Mouse (Mus musculus) brain, embryonic 14.5 days (tissue): ENCODE data around the gene Gtf3a. TPM values are rescaled to one million over a fixed set of nuclear protein-coding genes. Genes with fewer than 3 reads are reported as not detected.

Experiments used
- DNase-seq: peaks from one replicate; pipeline ENCODE4 v3.0.0-alpha.2; 2011; ENCODE audit warnings: low read depth
- CTCF ChIP-seq: fragments of 200-500 bp; IDR thresholded peaks from 2 replicates; pipeline ENCODE4 v1.5.1; 2012; ENCODE audit warnings: inconsistent platforms, mild to moderate bottlenecking, moderate library complexity, borderline replicate concordance; ENCODE audit not compliant: insufficient read depth, insufficient read length; ENCODE audit errors: extremely low read depth
- POLR2A ChIP-seq: fragments of 200-500 bp; IDR thresholded peaks from 2 replicates; pipeline ENCODE4 v1.6.1; 2012; ENCODE audit warnings: mild to moderate bottlenecking, inconsistent platforms, borderline replicate concordance; ENCODE audit not compliant: poor library complexity, insufficient read depth, insufficient read length, severe bottlenecking; ENCODE audit errors: extremely low read depth
- polyA plus RNA-seq: library from polyadenylated mRNA; depleted of rRNA; stranded (reverse); fragments of >200 nt; gene quantifications from 2 replicates; pipeline ENCODE4 v1.2.3, GENCODE M21; 2012

The Gtf3a gene
- polyA plus RNA-seq, 1 experiment = 79.6 TPM

DNA sequence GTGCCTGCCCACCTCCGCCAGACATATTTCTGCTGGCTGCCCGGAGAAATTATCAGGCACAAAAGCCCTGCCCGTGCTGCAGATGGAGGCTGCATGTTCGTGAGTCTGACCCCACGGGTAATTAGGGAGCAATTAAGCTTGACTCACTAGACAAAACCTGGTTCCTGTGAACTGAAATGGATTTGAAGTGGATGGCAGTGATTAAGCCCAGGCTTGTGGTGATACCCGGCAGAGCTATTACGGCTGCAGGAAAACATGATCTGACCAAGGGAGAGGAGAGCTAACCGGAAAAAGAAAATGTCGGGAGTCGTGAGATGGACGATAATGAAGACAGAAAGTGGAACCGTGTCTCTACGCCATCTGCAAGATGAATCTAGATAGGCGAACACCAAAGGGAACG lies 5.5 kb upstream of the Gtf3a start:
- peak; percentile 32 for DNase-seq
- no peak for TF ChIP-seq POLR2A
- TF ChIP-seq CTCF = no peak

DNA sequence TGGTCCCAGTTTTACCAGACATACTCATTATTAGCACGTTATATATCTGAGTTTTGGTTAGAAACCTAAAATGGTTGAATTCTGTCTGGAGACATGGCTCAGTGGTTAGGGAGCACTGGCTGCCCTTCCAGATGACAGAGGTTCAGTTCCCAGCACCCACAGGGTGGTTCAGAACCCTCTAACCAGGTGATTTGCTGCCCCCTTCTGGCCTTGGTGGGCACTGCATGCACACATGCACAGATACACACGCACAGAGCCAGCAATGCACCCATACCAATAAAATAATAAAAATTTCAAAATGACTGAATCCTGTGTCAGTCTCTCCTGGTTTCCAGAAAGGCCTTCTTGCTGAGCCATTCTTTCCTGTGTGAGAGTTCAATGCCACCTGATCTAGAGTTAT lies 3.9 kb upstream of the Gtf3a start:
- no peak for TF ChIP-seq POLR2A
- peak; percentile 31; the same call in 1 of the 2 replicates for TF ChIP-seq CTCF
- no peak for DNase-seq

- TF ChIP-seq CTCF = no peak
- no peak for TF ChIP-seq POLR2A
Measured at GRCm38 (mm10) chr5:146946682-146947081, 1.8 kb upstream of the Gtf3a start.

GRCm38 (mm10) chr5:146947497-146947896 lies 960 bp upstream of the Gtf3a start:
- DNase-seq = no peak

More at GRCm38 (mm10) chr5:146946682-146947081, 1.8 kb upstream of the Gtf3a start:
- DNase-seq = no peak

DNA sequence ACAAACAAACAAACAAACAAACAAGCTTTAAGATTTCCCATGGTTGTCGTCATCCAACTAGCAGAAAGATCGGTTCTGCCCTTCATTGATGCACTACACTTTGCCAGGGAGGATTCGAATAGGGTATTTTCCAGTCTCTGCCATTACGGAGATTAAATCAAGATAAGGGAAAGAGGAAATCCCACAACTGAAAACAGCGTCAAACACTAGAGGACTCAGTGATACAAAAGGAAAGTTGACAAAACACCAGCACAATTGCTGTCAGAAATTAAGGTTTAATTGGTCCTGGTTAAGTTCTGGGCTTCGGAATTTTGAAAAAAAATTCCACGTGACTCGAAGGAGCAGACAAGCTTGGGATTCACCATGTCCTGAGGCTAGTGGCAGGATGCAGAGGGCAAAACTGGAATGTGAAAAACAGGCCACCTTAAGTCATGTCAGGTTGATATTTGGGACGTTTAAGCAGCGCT lies 383 bp upstream of the Gtf3a start:
- DNase-seq = no peak
- TF ChIP-seq CTCF = no peak
- no peak for TF ChIP-seq POLR2A

More at GRCm38 (mm10) chr5:146947497-146947896, 960 bp upstream of the Gtf3a start:
- no peak for TF ChIP-seq CTCF

- no peak for TF ChIP-seq CTCF
- no peak for TF ChIP-seq POLR2A
- DNase-seq = no peak
Measured at GRCm38 (mm10) chr5:146954576-146954975, 6.1 kb downstream of the Gtf3a start.

DNA sequence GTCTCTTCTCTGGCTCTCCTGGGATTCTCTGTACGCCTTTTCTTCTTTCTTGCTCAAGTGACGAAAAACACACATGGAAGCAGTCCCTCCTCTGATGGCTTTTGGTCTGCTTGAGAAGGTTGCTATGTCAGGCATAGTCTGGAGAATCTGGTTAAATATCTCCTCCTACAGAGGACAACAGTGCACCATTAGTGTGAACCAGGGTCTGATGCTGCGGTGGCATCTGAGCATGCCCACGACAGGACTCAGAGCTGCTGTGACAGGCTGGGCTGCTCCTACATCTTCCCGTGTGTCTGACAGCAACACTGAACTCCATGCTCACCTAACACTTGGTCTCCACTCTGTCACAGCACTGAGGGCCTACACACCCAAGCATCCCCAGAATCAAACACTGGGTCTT lies 7.2 kb downstream of the Gtf3a start:
- TF ChIP-seq POLR2A (no peak), CTCF (no peak)
- no peak for DNase-seq

DNA sequence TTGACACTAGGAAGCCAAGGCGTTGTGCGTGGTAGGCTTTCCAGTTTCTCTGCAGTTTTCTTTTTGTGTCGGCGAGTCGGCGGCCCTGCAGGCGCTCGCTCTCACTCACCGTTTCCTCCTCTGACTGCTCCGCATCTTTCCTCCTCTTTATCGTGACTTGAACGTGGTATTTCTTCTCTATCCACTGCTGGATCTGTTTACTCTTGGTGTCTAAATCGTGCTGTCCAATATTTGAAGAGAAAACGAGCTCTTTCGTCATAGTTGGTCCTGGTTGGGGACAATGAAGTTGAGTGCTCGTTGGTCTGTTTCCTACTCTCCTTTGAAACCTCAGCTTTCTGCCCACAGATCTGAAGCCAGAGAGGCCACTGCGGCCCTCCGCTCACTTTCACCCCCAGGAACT lies 8.2 kb downstream of the Gtf3a start:
- TF ChIP-seq CTCF (no peak), POLR2A (no peak)
- DNase-seq = no peak

DNA sequence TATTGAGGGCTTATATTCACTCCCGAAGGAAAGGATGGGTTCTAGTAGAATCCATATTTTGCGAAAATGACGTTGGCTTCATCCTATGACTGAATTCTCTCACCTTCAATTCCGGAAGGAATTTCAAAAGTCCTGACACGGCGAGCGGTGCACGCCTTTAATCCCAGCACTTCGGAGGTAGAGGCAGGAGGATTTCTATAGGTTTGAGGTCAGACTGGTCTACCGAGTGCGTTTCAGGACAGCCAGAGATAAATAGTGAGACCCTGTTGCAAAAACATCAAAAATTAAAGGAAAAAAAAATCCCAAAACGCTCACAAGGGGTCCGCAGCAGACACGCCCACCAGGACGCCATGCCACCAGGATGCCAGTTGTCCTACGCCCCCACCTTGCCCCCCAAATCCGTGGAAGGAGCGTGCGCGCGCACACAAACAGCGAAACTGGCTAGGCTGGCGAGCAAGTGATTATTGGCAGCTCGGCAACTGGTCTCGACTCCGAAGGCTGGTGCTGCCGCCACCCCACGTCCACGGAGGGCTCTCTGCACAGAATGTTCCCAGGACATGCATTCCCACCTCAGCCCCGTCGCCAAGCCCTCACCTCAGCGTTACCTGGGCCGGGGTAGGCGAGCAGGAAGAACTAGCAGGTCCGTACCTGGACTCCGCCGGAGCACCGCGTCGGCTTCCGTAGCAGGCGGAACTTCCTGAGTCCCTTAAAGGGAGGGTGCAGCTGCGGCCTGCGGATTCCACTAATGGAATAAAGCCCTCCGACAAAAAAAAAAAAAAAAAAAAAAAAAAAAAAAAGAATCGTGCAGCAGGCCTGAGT lies 14.9 kb downstream of the Gtf3a start, which contains the start of gene Mtif3:
Gene Mtif3, minus strand, starts transcription at position 683 of the 819 bp plus-strand sequence.
- TF ChIP-seq CTCF (no peak), POLR2A (peak; percentile 38; the same call in 1 of the 2 replicates)
- DNase-seq = peak; percentile 97

GRCm38 (mm10) chr5:146963937-146964278 lies 15.5 kb downstream of the Gtf3a start:
- no peak for TF ChIP-seq CTCF
- TF ChIP-seq POLR2A = no peak
- no peak for DNase-seq

DNA sequence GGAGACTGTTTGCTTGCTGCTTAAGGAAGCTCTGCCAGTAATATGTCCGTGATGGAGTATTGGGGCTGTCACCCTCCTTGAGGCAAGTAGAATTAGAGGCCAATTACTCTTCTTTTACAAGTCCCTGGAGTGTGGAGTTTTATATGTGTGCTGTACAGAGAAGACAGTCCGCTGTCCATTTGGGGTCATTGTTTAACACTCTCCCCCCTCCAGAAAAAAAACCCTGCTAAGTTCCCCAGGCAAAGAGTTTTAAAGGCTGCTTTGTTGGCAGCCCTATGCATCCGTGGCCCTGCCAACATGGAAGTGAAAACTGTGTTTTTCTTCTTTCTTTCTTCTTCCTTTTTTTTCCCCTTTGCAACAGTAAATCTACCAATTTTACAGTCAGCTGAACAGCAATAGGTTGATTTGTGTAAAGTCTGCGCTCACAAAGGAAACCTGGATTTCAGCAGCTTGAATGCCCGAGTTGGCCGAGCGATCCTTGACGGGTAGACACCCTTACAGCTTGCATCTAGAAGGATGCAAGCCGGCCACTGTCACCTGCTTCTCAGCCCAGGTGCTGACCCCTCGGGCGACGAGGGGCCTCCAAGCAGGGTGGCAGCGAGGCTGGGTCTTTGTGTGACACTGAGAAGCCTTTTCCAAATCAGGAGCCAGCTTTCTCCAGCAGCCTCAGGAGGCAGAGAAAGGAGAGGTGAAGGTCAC lies 20.4 kb downstream of the Gtf3a start:
- TF ChIP-seq POLR2A = no peak

More for the DNA sequence above, 20.4 kb downstream of the Gtf3a start:
- DNase-seq = peak; percentile 78
